Mouse (Mus musculus): Measurements from ENCODE around the gene Slc9b1.

DNA sequence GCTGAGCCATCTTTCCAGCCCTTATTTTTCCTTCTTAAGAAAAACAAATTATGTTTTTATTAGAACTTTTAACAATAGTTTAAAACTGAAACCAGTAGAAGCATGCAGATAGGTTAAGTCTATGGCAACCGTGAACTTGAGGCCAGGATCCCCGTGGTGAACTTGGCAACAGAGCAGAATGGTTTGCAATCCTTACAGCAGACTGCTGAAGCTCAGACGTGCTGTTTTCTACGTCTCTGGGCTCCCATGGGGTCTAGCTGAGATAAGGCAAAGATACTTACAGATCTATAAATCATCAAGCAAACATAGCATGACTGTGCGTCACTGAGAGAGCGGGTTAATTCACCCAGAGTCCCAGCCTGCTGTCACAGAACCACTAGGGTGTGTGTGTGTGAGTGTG lies 47.7 kb upstream of the Slc9b1 start:
- TF ChIP-seq CTCF (IDR thresholded peaks at IDR 0.05; ENCODE audit: extremely low read depth, insufficient read depth, low read length): no peak
- TF ChIP-seq POLR2A (IDR thresholded peaks at IDR 0.05; ENCODE audit: extremely low read depth, insufficient read depth, low read length): no peak
